Mouse (Mus musculus) cortical plate, adult 2 months (tissue): ENCODE data around the gene Adap2.

ENCODE experiments used
- CTCF ChIP-seq: fragments of 200-500 bp; IDR thresholded peaks from 2 replicates; pipeline ENCODE4 v1.5.1; 2011; ENCODE audit warnings: mild to moderate bottlenecking, control low read depth, low read length; ENCODE audit not compliant: insufficient read depth; ENCODE audit errors: extremely low read depth
- POLR2A ChIP-seq: fragments of 200-500 bp; IDR thresholded peaks from 2 replicates; pipeline ENCODE4 v1.6.1; 2011; ENCODE audit warnings: mild to moderate bottlenecking, low read length, control low read depth; ENCODE audit not compliant: insufficient read depth; ENCODE audit errors: extremely low read depth

GRCm38 (mm10) chr11:80218657-80219293, 64.9 kb downstream of the Adap2 start:
- TF ChIP-seq CTCF (no peak), POLR2A (no peak)
